Mouse (Mus musculus) intestine, embryonic 16.5 days (tissue): ENCODE results near the gene Rab37. TPM values are rescaled to one million over a fixed set of nuclear protein-coding genes. Genes with fewer than 3 reads are reported as not detected.

Experiments used
- ATAC-seq: fragments of 200-750 bp; cut with Nextera tagmentation; 2 replicates; pipeline ENCODE4 v1.8.0; 2017; ENCODE audit warnings: moderate TSS enrichment, moderate library complexity
- H3K27ac ChIP-seq: fragments of 300-500 bp; sonication (generic); 2 replicates; pipeline ENCODE4 v1.5.1; 2014; ENCODE audit warnings: mild to moderate bottlenecking, low read length
- H3K27me3 ChIP-seq: fragments of 300-500 bp; sonication (generic); replicated peaks from 2 replicates; pipeline ENCODE4 v1.6.1; 2014; ENCODE audit warnings: low read length, control low read depth, mixed read lengths; ENCODE audit not compliant: control insufficient read depth, insufficient read depth
- H3K36me3 ChIP-seq: fragments of 300-500 bp; sonication (generic); 2 replicates; pipeline ENCODE4 v1.6.1; 2014; ENCODE audit warnings: low read length, control low read depth; ENCODE audit not compliant: control insufficient read depth, insufficient read depth
- H3K4me1 ChIP-seq: fragments of 300-500 bp; sonication (generic); 2 replicates; pipeline ENCODE4 v1.6.1; 2014; ENCODE audit warnings: low read length, control low read depth, mixed read lengths; ENCODE audit not compliant: control insufficient read depth, insufficient read depth
- H3K4me2 ChIP-seq: fragments of 300-500 bp; sonication (generic); 2 replicates; pipeline ENCODE4 v1.6.1; 2014; ENCODE audit warnings: low read depth, low read length, control low read depth
- H3K4me3 ChIP-seq: fragments of 300-500 bp; sonication (generic); 2 replicates; pipeline ENCODE4 v1.5.1; 2014; ENCODE audit warnings: mild to moderate bottlenecking, low read length
- H3K9ac ChIP-seq: fragments of 300-500 bp; sonication (generic); 2 replicates; pipeline ENCODE4 v1.6.1; 2014; ENCODE audit warnings: low read depth, low read length
- H3K9me3 ChIP-seq: fragments of 300-500 bp; sonication (generic); 2 replicates; pipeline ENCODE4 v1.6.1; 2016; ENCODE audit warnings: low read length, control low read depth; ENCODE audit not compliant: control insufficient read depth
- WGBS: fragments of 180-500 bp; shearing (Covaris S2); extraction: QIAGEN DNeasy Blood & Tissue Kit; methylation state at CpG from one replicate; pipeline ENCODE4 v1.1.7; 2014; 5-methylcytosine and 5-hydroxymethylcytosine counted together
- polyA plus RNA-seq: library from polyadenylated mRNA; unstranded; fragments of >200 nt; fragmentation: Nextera tagmentation; extraction: Ambion mirVana; gene quantifications from 2 replicates; pipeline ENCODE4 v1.2.1, GENCODE M21; 2015

The Rab37 gene
- polyA plus RNA-seq, 1 experiment from 2014 or later, result 4.2 TPM

GRCm38 (mm10) chr11:115164976-115165374, 73.7 kb downstream of the Rab37 start:
- peak overlapping the region; percentile 78 for H3K4me2 ChIP-seq
- H3K4me1 ChIP-seq, result peaks cover 45% of the 10 kb centered on the region
- H3K27ac ChIP-seq, result peak overlapping the region; percentile 85
- peak; percentile 34 for ATAC-seq
- no peaks in the 10 kb centered on the region for H3K9me3 ChIP-seq
- H3K36me3 ChIP-seq, result 0 out of 2 replicates have a peak, but pooled peaks cover 2% of the 10 kb centered on the region
- no peaks in the 10 kb centered on the region for H3K27me3 ChIP-seq
- WGBS, result 2% methylated on average over 9 of the region's 9 CpGs
- H3K9ac ChIP-seq, result peak overlapping the region; percentile 85
- H3K4me3 ChIP-seq, result peak overlapping the region; percentile 93

DNA sequence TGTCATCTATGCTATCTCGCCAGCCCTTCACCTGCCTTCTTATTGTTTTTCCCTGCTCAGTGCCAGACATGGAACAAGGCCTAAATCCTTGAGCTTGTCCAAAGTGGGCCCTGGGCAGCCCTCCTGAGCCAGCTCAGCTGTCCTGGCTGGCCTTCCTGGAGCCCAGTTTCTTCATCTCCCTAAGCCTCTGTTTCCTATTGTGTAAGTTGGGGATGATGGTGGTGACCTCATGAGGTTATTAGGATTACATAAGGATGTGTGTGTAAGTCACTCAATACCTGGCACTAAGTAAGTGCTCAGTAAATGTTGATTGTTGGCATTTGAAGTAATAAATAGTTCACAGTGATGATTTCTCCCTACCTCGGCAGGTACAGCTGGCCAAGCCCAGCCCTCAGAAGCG, 75.5 kb downstream of the Rab37 start:
- no peaks in the 10 kb centered on the region for H3K27me3 ChIP-seq
- WGBS, result 56% methylated on average over 3 of the region's 3 CpGs
- no peak for ATAC-seq
- H3K36me3 ChIP-seq, result 0 out of 2 replicates have a peak, but pooled peaks cover 2% of the 10 kb centered on the region
- H3K4me1 ChIP-seq, result peaks cover 44% of the 10 kb centered on the region
- peak overlapping the region; percentile 39; the same call in 1 of the 2 replicates for H3K27ac ChIP-seq
- peak overlapping the region; percentile 35; the same call in 1 of the 2 replicates for H3K9ac ChIP-seq
- H3K9me3 ChIP-seq, result no peaks in the 10 kb centered on the region
- H3K4me3 ChIP-seq, result peak overlapping the region; percentile 13
- H3K4me2 ChIP-seq, result peak overlapping the region; percentile 78; the same call in 1 of the 2 replicates

- Histone ChIP-seq H3K9me3 (no peaks in the 10 kb centered on the region), H3K27me3 (no peaks in the 10 kb centered on the region), H3K27ac (no peak overlapping the region), H3K4me2 (peak overlapping the region; percentile 21; the same call in 1 of the 2 replicates), H3K36me3 (0 out of 2 replicates have a peak, but pooled peaks cover 2% of the 10 kb centered on the region), H3K4me3 (no peak overlapping the region), H3K9ac (peak overlapping the region; percentile 3; the same call in 1 of the 2 replicates), H3K4me1 (peaks cover 45% of the 10 kb centered on the region)
- no peak for ATAC-seq
- WGBS, result 72% methylated on average over 8 of the region's 8 CpGs
Measured at GRCm38 (mm10) chr11:115167631-115168249, 76.5 kb downstream of the Rab37 start.

GRCm38 (mm10) chr11:115169430-115169829, 78.2 kb downstream of the Rab37 start:
- Histone ChIP-seq H3K9ac (no peak overlapping the region), H3K27ac (no peak overlapping the region), H3K9me3 (no peaks in the 10 kb centered on the region), H3K4me3 (no peak overlapping the region), H3K4me1 (peaks cover 58% of the 10 kb centered on the region), H3K36me3 (0 out of 2 replicates have a peak, but pooled peaks cover 2% of the 10 kb centered on the region), H3K27me3 (no peaks in the 10 kb centered on the region), H3K4me2 (no peak overlapping the region)
- ATAC-seq, result no peak
- WGBS, result 83% methylated on average over 4 of the region's 4 CpGs

DNA sequence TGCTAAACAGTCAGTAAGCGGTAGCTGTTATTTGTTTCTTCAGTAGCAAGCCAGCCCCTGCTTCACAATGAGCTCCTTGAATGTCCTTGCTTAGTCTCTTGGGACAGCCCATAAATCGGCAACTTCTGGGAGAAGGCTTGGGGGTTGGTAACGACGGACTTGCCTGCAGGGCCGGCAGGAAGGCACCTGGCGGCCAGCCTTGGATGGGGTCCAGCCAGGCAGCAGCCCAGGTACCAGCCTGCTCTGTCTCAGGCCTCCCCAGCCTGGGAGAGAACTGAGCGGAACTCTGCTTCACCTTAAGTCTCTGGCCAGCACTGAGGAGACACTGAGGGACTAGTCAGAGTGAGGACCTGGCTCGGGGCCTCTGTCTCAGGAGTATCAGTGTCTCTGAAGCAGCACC, 79.9 kb downstream of the Rab37 start:
- no peak overlapping the region for H3K4me2 ChIP-seq
- ATAC-seq, result no peak
- H3K27me3 ChIP-seq, result no peaks in the 10 kb centered on the region
- no peaks in the 10 kb centered on the region for H3K9me3 ChIP-seq
- 0 out of 2 replicates have a peak, but pooled peaks cover 2% of the 10 kb centered on the region for H3K36me3 ChIP-seq
- H3K9ac ChIP-seq, result peak overlapping the region; percentile 20; the same call in 1 of the 2 replicates
- no peak overlapping the region for H3K4me3 ChIP-seq
- no peak overlapping the region for H3K27ac ChIP-seq
- peaks cover 68% of the 10 kb centered on the region for H3K4me1 ChIP-seq
- 46% methylated on average over 8 of the region's 8 CpGs for WGBS

DNA sequence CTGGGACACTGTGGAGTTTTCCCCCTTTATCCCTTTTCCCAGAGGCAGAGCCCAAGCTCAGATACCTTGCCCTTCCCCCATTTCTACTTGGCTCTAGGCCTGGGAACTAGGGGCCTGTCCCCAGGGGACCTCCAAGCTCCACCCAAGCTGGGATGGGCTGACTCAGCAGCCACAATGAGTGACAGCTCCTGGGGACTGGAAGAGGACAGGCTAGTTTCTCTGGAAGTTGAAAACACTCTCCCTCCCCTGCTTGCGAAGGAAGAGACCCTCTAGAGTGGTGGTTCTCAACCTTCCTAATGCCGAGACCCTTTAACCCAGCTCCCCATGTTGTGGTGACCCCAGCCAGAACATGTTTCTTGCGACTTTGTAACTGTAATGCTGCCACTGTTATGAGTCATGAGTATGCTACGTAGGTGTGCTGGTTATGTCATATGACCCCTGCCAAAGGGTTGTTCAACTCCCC, 81.6 kb downstream of the Rab37 start:
- Histone ChIP-seq H3K27me3 (no peaks in the 10 kb centered on the region), H3K9me3 (no peaks in the 10 kb centered on the region), H3K9ac (no peak overlapping the region), H3K4me3 (no peak overlapping the region), H3K4me2 (peak overlapping the region; percentile 44), H3K36me3 (no peaks in the 10 kb centered on the region), H3K4me1 (peaks cover 70% of the 10 kb centered on the region), H3K27ac (0 out of 2 replicates have a peak overlapping the region, but pooled peaks have one; percentile 14)
- WGBS, result 34% methylated on average over 4 of the region's 4 CpGs
- ATAC-seq, result peak; percentile 60

- peak overlapping the region; percentile 64 for H3K27ac ChIP-seq
- peak overlapping the region; percentile 44 for H3K4me2 ChIP-seq
- WGBS, result 22% methylated on average over 16 of the region's 16 CpGs
- H3K4me1 ChIP-seq, result peaks cover 78% of the 10 kb centered on the region
- peak overlapping the region; percentile 30; the same call in 1 of the 2 replicates for H3K9ac ChIP-seq
- no peaks in the 10 kb centered on the region for H3K36me3 ChIP-seq
- no peak overlapping the region for H3K4me3 ChIP-seq
- no peaks in the 10 kb centered on the region for H3K9me3 ChIP-seq
- H3K27me3 ChIP-seq, result no peaks in the 10 kb centered on the region
- peak; percentile 22; the same call in 1 of the 2 replicates for ATAC-seq
Measured at GRCm38 (mm10) chr11:115173549-115174339, 82.5 kb downstream of the Rab37 start.

DNA sequence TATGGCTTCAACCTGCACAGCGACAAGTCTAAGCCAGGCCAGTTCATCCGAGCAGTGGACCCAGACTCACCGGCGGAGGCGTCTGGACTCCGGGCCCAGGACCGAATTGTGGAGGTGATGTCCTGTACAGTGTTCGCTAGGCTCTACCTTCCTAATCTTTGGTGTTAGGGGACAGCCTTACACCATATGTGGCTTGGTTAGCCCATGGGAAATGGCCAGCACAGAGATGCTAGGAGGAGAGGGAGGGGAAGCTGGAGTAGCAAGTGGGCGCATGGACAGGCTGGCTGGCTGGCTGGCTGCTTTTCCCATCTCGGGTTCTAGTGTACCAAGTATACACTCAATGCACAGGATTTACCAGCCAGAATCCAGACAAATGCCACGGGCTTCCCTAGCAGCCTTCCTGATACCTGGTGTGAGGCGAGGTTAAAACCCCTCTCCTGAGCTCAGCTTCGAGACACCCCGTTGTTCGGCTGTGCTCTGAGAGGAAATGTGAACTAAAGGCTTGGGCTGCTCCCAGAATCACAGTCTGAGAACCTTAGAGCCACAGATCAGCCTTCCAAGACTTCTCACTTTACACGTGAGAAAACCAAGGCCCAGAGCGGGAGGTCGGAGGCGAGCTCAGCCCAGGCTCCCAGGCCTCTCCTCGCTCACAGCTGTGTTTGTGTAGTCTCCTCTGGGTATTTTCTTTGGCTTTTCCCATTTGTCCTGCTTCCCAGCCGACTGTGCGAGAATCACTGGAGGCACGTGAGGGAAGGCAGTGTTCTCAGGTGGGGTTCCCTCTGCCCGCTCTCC, 85.4 kb downstream of the Rab37 start:
- Histone ChIP-seq H3K9ac (peak overlapping the region; percentile 44), H3K4me1 (peaks cover 84% of the 10 kb centered on the region), H3K9me3 (no peaks in the 10 kb centered on the region), H3K27ac (peak overlapping the region; percentile 91), H3K4me2 (peak overlapping the region; percentile 45), H3K36me3 (no peaks in the 10 kb centered on the region; the same call in 1 of the 2 replicates), H3K27me3 (no peaks in the 10 kb centered on the region), H3K4me3 (no peak overlapping the region; the same call in 1 of the 2 replicates)
- ATAC-seq, result no peak
- WGBS, result 63% methylated on average over 24 of the region's 24 CpGs
